Mouse (Mus musculus) left cerebral cortex, adult 8-10 months (tissue): ENCODE results near the gene Enox1. TPM values are rescaled to one million over a fixed set of nuclear protein-coding genes. Genes with fewer than 3 reads are reported as not detected.

ENCODE experiments used
- DNase-seq, 2 experiments: peaks; one replicate each; pipeline ENCODE4 v3.0.0; 2022; ENCODE audit warnings: low spot score in 2 of 2
- total RNA-seq, 4 experiments: library from RNA; stranded (reverse); gene quantifications; 2 replicates each; pipeline ENCODE4 v1.2.4; 2022

Gene Enox1
- total RNA-seq, 4 experiments from 2014 or later: 38.1 to 46.3 (median 40.3) TPM

DNA sequence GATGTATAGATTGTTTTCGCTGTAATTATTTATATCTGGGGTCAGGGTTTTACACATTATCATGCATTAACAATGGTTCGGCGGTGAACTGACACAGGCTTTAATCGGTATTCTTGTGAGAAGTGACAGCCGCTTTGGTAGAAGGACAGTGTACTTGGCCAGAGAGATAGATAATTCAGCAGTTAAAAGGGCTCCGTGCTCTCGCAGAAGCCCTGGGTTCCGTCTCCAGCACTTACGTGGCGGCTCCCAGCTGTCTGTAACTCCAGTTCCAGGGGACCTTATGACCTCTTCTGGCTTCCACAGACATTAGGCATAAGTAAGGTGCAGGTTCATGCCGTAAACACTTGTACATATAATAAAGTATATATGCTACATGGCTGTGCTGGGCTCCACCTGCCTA lies 515.4 kb downstream of the Enox1 start:
- no peak for DNase-seq

DNA sequence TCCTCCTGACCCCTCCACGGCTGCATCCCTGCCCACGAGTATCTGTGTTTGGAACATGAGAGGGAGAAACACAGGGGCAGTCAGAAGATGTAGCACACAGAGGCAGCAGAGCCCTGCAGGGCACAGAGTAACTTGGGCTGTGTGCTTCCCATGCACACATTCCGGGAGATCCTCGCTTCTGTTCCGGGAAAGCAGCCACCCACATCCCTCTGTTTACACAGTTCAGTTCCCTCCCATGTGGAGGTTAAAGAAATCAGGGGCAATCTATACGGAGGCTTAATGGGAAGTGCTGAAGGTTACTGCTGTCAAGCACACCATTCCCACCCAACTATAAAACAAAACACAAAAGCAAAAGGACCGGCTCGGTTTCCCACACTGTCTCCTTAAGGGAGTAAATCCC lies 516.6 kb downstream of the Enox1 start:
- DNase-seq: no peak

- no peak for DNase-seq
These were observed 521.4 kb downstream of the Enox1 start for GRCm38 (mm10) chr14:77677951-77678350.

GRCm38 (mm10) chr14:77679877-77680276 lies 523.3 kb downstream of the Enox1 start:
- no peak for DNase-seq

- DNase-seq: no peak
These were observed 526.5 kb downstream of the Enox1 start for GRCm38 (mm10) chr14:77682888-77683555.

GRCm38 (mm10) chr14:77689816-77690215 lies 533.3 kb downstream of the Enox1 start:
- DNase-seq: no peak

- DNase-seq: no peak
These were observed 548.4 kb downstream of the Enox1 start for GRCm38 (mm10) chr14:77705006-77705405.

DNA sequence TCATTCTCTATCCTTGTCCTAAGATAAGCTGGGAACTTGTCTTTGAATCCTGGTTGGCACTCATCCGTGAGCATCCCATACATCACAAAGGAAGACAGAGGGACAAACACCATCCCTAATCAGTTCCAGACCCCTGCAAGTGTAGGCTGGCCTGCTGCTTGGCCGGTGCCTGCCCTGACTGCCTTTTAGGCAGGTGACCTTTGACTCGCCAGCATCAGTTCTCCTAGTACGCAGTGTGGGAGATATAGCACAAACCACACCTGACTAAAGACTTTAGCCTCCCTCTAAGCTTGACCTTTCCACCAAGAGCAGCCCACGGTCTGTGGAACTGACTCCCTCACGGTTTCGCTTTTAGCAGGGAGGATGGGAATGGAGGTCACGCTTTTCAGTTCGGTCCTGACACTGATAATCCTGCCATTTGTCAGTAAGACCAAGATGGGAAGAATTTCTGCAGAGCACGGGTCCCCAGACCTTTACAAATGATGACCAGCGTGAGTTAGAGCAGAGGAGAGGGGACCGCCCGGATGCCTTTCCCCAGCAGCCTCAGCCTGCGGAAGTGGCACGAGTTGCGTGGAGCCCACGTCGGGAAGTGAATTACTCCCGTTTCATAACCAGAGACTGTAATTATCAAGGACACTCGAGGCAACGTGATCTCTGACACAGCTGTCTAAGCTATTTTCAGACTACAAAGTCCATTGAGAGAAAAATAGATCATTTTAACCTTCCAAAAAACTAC lies 550.1 kb downstream of the Enox1 start:
- no peak for DNase-seq

DNA sequence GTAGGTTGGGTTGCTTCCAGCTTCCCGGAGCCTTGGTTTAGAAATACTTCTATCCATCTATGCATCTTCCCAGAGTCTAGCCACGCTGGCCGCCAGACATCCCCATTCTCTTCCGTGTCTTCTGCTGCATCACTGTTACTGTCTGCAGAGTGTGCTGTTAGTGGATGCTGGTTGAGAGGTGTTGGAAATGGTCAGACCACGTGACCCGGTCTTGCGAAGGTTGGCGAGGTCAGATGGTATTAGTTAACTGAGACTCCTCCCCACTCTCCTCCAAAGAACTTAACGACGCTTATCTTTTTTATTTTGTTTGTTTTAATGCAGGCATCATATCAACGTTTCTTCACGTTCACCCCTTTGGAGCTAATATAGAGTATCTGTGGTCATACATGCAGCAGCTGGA lies 550.7 kb downstream of the Enox1 start:
- no peak for DNase-seq

- DNase-seq: no peak
These were observed 552.0 kb downstream of the Enox1 start for GRCm38 (mm10) chr14:77708354-77709150.

DNA sequence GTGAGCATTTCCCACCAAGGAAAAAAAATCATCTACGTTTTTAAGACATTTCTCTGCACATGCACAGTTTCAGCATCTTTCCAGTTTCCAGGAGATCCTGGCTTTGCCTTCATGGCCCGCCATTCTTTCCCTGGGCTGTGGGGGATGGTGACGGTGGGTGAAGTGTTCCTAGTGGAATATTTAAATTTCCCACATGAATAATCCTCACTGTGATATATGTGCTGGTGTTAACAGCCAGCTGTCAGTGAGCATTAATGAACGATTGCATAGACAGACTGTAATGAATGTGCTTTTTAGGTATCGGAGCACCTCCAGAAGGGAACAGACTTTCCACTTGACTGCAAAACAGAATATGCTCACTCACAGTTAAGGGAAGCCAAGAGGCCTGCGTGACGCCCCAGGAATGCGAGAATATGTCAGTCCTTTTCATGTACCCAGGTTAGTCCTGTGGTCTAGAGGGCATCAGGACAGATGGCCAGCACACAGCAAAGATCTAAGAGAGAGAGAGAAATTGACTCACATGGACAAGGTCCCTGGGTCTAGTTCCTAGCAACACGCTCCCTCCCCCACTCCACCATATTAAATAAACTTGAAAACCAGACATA lies 558.5 kb downstream of the Enox1 start:
- DNase-seq: no peak

- DNase-seq: no peak
These were observed 560.4 kb downstream of the Enox1 start for GRCm38 (mm10) chr14:77716981-77717380.

DNA sequence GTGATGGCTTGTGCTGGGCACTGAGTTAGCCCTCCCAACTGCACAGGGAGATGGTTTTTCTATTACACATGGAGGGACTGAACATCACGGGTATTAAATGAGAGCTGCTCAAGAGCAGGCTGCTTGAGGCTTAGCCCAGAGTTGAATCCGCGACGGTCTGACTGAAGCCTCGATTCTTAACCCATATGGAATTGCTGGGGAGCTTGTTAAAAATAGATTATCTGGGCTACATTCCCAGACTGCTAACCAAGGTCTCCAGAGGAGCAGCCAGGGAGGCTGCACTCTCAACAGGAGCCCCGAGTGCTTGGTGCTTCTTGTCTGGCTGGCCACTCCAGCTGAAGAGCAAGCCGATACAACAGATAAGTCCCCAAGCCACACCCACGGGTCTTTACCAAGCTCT lies 562.3 kb downstream of the Enox1 start:
- DNase-seq: no peak

- DNase-seq: no peak
These were observed 581.5 kb downstream of the Enox1 start for GRCm38 (mm10) chr14:77738056-77738455.

GRCm38 (mm10) chr14:77738751-77739365 lies 582.3 kb downstream of the Enox1 start:
- DNase-seq: no peak

DNA sequence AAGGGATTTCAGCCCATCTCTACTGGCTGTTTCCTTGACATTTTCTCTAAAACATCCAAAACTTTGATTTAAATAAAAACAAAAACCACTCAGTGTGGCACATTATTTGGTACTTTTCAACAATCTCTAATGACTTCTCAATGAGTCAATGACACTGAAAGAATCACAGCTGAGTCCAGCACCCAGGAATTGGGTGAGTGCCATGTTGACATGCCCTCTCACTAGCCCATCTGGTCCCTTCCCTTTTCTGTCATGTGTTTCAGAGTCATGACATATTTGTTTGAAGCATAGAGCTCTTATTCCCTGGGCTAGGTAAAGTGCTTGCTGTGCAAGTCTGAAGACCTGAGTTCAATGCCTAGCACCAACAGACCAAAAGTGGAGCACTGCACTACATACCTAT lies 582.8 kb downstream of the Enox1 start:
- no peak for DNase-seq

- DNase-seq: peak in 1 of 2 experiments; percentile 61
These were observed 588.2 kb downstream of the Enox1 start for GRCm38 (mm10) chr14:77744638-77745240.

GRCm38 (mm10) chr14:77748920-77749319 lies 592.4 kb downstream of the Enox1 start:
- peak in 1 of 2 experiments; percentile 25 for DNase-seq
